Mouse (Mus musculus) embryonic facial prominence, embryonic 14.5 days (tissue): ENCODE measurements at regions not wholly inside any gene's neighbourhood (a gene's known extent, or its start where the extent isn't known, plus 50 kb on each side); places are given as distances from the start of the nearest gene placed in this dataset.

Source experiments
- ATAC-seq: fragments of 200-750 bp; cut with Nextera tagmentation; 2 replicates; pipeline ENCODE4 v1.8.0; 2017; ENCODE audit warnings: low read depth, moderate number of reproducible peaks, moderate TSS enrichment
- DNase-seq: peaks from one replicate; pipeline ENCODE4 v3.0.0-alpha.2; 2015; ENCODE audit warnings: low spot score
- H3K27ac ChIP-seq: fragments of 300-500 bp; sonication (generic); replicated peaks from 2 replicates; pipeline ENCODE4 v1.5.1; 2014; ENCODE audit warnings: low read depth, mild to moderate bottlenecking, low read length, moderate library complexity
- H3K27me3 ChIP-seq: fragments of 300-500 bp; sonication (generic); replicated peaks from 2 replicates; pipeline ENCODE4 v1.6.1; 2014; ENCODE audit warnings: low read length; ENCODE audit not compliant: control insufficient read depth, insufficient read depth
- H3K36me3 ChIP-seq: fragments of 300-500 bp; sonication (generic); 2 replicates; pipeline ENCODE4 v1.6.1; 2014; ENCODE audit warnings: low read length, mixed read lengths; ENCODE audit not compliant: control insufficient read depth, insufficient read depth
- H3K4me1 ChIP-seq: fragments of 300-500 bp; sonication (generic); 2 replicates; pipeline ENCODE4 v1.6.1; 2014; ENCODE audit warnings: antibody characterized with exemption, low read length; ENCODE audit not compliant: control insufficient read depth, insufficient read depth
- H3K4me2 ChIP-seq: fragments of 300-500 bp; sonication (generic); 2 replicates; pipeline ENCODE4 v1.6.1; 2014; ENCODE audit warnings: low read depth, mild to moderate bottlenecking, low read length, moderate library complexity, mixed read lengths
- H3K4me3 ChIP-seq: fragments of 300-500 bp; sonication (generic); 2 replicates; pipeline ENCODE4 v1.5.1; 2014; ENCODE audit warnings: low read depth, mild to moderate bottlenecking, low read length
- H3K9ac ChIP-seq: fragments of 300-500 bp; sonication (generic); 2 replicates; pipeline ENCODE4 v1.6.1; 2014; ENCODE audit warnings: low read depth, mild to moderate bottlenecking, low read length, moderate library complexity, mixed read lengths
- H3K9me3 ChIP-seq: fragments of 300-500 bp; sonication (generic); 2 replicates; pipeline ENCODE4 v1.6.1; 2016; ENCODE audit warnings: low read length; ENCODE audit not compliant: control insufficient read depth
- WGBS: fragments of 180-500 bp; shearing (Covaris S2); extraction: QIAGEN DNeasy Blood & Tissue Kit; methylation state at CpG from one replicate; pipeline ENCODE4 v1.1.7; 2014; 5-methylcytosine and 5-hydroxymethylcytosine counted together

- Histone ChIP-seq H3K9me3 (no peaks in the 10 kb centered on the region), H3K36me3 (no peaks in the 10 kb centered on the region), H3K4me3 (no peak overlapping the region), H3K27ac (no peak overlapping the region), H3K27me3 (no peaks in the 10 kb centered on the region), H3K4me1 (0 out of 2 replicates have a peak, but pooled peaks cover 2% of the 10 kb centered on the region), H3K9ac (no peak overlapping the region), H3K4me2 (no peak overlapping the region)
- DNase-seq (no peak), ATAC-seq (no peak)
- 6% methylated on average over 1 of the region's 1 CpGs for WGBS
Observed at GRCm38 (mm10) chr15:67361012-67361571, 860.4 kb upstream of the Lrrc6 start.

- Histone ChIP-seq H3K36me3 (no peaks in the 10 kb centered on the region), H3K9me3 (no peaks in the 10 kb centered on the region), H3K4me3 (no peak overlapping the region), H3K9ac (no peak overlapping the region), H3K4me1 (0 out of 2 replicates have a peak, but pooled peaks cover 2% of the 10 kb centered on the region), H3K27me3 (no peaks in the 10 kb centered on the region), H3K27ac (no peak overlapping the region), H3K4me2 (no peak overlapping the region)
- WGBS, result 86% methylated on average over 3 of the region's 3 CpGs
- DNase-seq (no peak), ATAC-seq (no peak)
Observed at GRCm38 (mm10) chr15:67357867-67358266, 857.2 kb upstream of the Lrrc6 start.

- Histone ChIP-seq H3K4me2 (no peak overlapping the region), H3K9me3 (no peaks in the 10 kb centered on the region), H3K36me3 (no peaks in the 10 kb centered on the region), H3K4me1 (no peaks in the 10 kb centered on the region), H3K9ac (no peak overlapping the region), H3K27me3 (no peaks in the 10 kb centered on the region), H3K4me3 (no peak overlapping the region), H3K27ac (no peak overlapping the region)
- no peak for ATAC-seq
- no peak for DNase-seq
Observed at GRCm38 (mm10) chr15:67355334-67355733, 854.6 kb upstream of the Lrrc6 start.

- no peak for DNase-seq
- Histone ChIP-seq H3K4me2 (no peak overlapping the region), H3K27ac (no peak overlapping the region), H3K9ac (no peak overlapping the region), H3K36me3 (no peaks in the 10 kb centered on the region), H3K27me3 (no peaks in the 10 kb centered on the region), H3K9me3 (no peaks in the 10 kb centered on the region), H3K4me3 (no peak overlapping the region), H3K4me1 (no peaks in the 10 kb centered on the region)
- ATAC-seq, result no peak
Observed at GRCm38 (mm10) chr15:67354598-67355159, 854.0 kb upstream of the Lrrc6 start.

GRCm38 (mm10) chr15:67349501-67349900 lies 848.8 kb upstream of the Lrrc6 start:
- H3K4me3 ChIP-seq, result no peak overlapping the region
- no peaks in the 10 kb centered on the region for H3K9me3 ChIP-seq
- H3K9ac ChIP-seq, result no peak overlapping the region
- no peaks in the 10 kb centered on the region for H3K36me3 ChIP-seq
- H3K4me1 ChIP-seq, result no peaks in the 10 kb centered on the region
- no peak overlapping the region for H3K4me2 ChIP-seq
- WGBS, result 77% methylated on average over 4 of the region's 4 CpGs
- no peak overlapping the region for H3K27ac ChIP-seq
- ATAC-seq, result no peak
- no peaks in the 10 kb centered on the region for H3K27me3 ChIP-seq
- no peak for DNase-seq

- no peaks in the 10 kb centered on the region for H3K27me3 ChIP-seq
- no peaks in the 10 kb centered on the region for H3K9me3 ChIP-seq
- WGBS, result 71% methylated on average over 7 of the region's 7 CpGs
- H3K4me1 ChIP-seq, result no peaks in the 10 kb centered on the region
- H3K27ac ChIP-seq, result no peak overlapping the region
- DNase-seq (no peak), ATAC-seq (no peak)
- H3K36me3 ChIP-seq, result no peaks in the 10 kb centered on the region
- no peak overlapping the region for H3K9ac ChIP-seq
- H3K4me3 ChIP-seq, result no peak overlapping the region
- H3K4me2 ChIP-seq, result no peak overlapping the region
Observed at GRCm38 (mm10) chr15:67345179-67346148, 844.8 kb upstream of the Lrrc6 start.

- Histone ChIP-seq H3K9me3 (no peaks in the 10 kb centered on the region), H3K27ac (no peak overlapping the region), H3K27me3 (no peaks in the 10 kb centered on the region), H3K4me1 (no peaks in the 10 kb centered on the region), H3K9ac (no peak overlapping the region), H3K4me2 (no peak overlapping the region), H3K36me3 (no peaks in the 10 kb centered on the region), H3K4me3 (no peak overlapping the region)
- ATAC-seq (no peak), DNase-seq (no peak)
- 88% methylated on average over 3 of the region's 3 CpGs for WGBS
Observed at GRCm38 (mm10) chr15:67342050-67342449, 841.3 kb upstream of the Lrrc6 start.

GRCm38 (mm10) chr15:67337040-67337395 lies 836.3 kb upstream of the Lrrc6 start:
- no peak overlapping the region for H3K9ac ChIP-seq
- H3K9me3 ChIP-seq, result no peaks in the 10 kb centered on the region
- no peaks in the 10 kb centered on the region for H3K4me1 ChIP-seq
- DNase-seq (no peak), ATAC-seq (no peak)
- no peaks in the 10 kb centered on the region for H3K36me3 ChIP-seq
- WGBS, result 89% methylated on average over 5 of the region's 5 CpGs
- H3K4me2 ChIP-seq, result no peak overlapping the region
- H3K27ac ChIP-seq, result no peak overlapping the region
- H3K4me3 ChIP-seq, result no peak overlapping the region
- H3K27me3 ChIP-seq, result no peaks in the 10 kb centered on the region
